Mouse (Mus musculus): ENCODE data around the gene Cct8. TPM values are rescaled to one million over a fixed set of nuclear protein-coding genes. Genes with fewer than 3 reads are reported as not detected.

The Cct8 gene
- polyA plus RNA-seq, 1 experiment from 2014 or later, result 311 TPM

DNA sequence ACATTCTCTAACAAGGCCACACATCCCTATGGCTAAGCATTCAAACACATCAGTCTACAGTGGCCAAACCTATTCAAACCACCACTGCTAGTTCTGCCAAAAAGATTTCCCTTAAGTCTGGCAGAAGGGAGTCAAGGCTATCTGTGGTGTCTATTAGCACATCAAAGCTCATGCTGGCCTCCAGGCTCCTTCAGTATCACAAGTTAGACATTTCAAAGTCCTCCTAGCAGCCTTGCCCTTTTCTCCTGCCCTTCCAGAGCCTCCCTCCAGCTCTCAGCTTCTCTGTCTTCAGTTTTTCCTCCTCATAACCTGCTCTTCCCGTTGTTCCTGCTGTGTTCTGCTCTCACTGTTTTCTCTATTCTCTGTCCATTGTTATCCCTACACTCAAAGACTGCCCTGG lies 51.6 kb downstream of the Cct8 start:
- Histone ChIP-seq H3K9ac (ENCODE audit: low read length) (no peak overlapping the region), H3K4me1 (ENCODE audit: control insufficient read depth in 2 of 2, insufficient read depth in 2 of 2, low read length in 2 of 2) (peaks cover 6 to 11% of the 10 kb centered on the region in 2 experiments), H3K4me3 (ENCODE audit: control insufficient read depth in 1 of 2, insufficient read depth in 1 of 2, low read depth in 1 of 2, low read length in 2 of 2) (no peak overlapping the region), H3K27me3 (ENCODE audit: control insufficient read depth, insufficient read depth, low read length) (no peaks in the 10 kb centered on the region), H3K4me2 (ENCODE audit: low read length) (no peak overlapping the region), H3K9me3 (ENCODE audit: control insufficient read depth, low read length) (no peaks in the 10 kb centered on the region), H3K27ac (replicated peaks in 1 of 2; ENCODE audit: control insufficient read depth in 1 of 2, insufficient read depth in 1 of 2, low read depth in 2 of 2, low read length in 2 of 2) (no peak overlapping the region), H3K36me3 (ENCODE audit: control insufficient read depth, insufficient read depth, low read length) (no peaks in the 10 kb centered on the region)
- no peak for ATAC-seq (ENCODE audit: insufficient number of reproducible peaks, insufficient read depth, low FRiP score, low read depth)
- WGBS, result 39% methylated on average over 1 of the region's 1 CpGs

DNA sequence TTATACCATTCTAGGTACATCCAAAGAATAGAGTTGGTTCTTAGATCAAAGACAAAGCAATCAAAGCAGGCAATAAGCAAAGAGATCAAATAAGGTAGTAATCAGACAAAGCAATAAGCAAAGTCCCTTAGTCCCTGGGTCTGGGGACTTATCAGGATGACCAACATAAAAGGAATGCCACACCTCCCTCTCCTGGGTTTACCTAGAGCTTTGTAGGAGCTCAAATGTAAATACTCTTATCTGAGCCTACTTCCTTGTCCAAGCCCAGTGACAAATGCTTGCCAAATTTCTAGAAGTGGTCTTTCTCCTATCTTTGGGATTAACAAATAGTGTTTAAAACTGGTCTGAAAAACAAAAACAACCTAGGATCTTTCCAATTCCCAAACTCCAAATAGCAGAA lies 52.4 kb downstream of the Cct8 start:
- no peak for ATAC-seq (ENCODE audit: insufficient number of reproducible peaks, insufficient read depth, low FRiP score, low read depth)
- H3K36me3 ChIP-seq (ENCODE audit: control insufficient read depth, insufficient read depth, low read length), result no peaks in the 10 kb centered on the region
- no peaks in the 10 kb centered on the region for H3K27me3 ChIP-seq (ENCODE audit: control insufficient read depth, insufficient read depth, low read length)
- no peak overlapping the region for H3K27ac ChIP-seq (replicated peaks in 1 of 2; ENCODE audit: control insufficient read depth in 1 of 2, insufficient read depth in 1 of 2, low read depth in 2 of 2, low read length in 2 of 2)
- H3K9ac ChIP-seq (ENCODE audit: low read length), result no peak overlapping the region
- peaks cover 6 to 11% of the 10 kb centered on the region in 2 experiments for H3K4me1 ChIP-seq (ENCODE audit: control insufficient read depth in 2 of 2, insufficient read depth in 2 of 2, low read length in 2 of 2)
- no peak overlapping the region for H3K4me2 ChIP-seq (ENCODE audit: low read length)
- no peaks in the 10 kb centered on the region for H3K9me3 ChIP-seq (ENCODE audit: control insufficient read depth, low read length)
- H3K4me3 ChIP-seq (ENCODE audit: control insufficient read depth in 1 of 2, insufficient read depth in 1 of 2, low read depth in 1 of 2, low read length in 2 of 2), result no peak overlapping the region

DNA sequence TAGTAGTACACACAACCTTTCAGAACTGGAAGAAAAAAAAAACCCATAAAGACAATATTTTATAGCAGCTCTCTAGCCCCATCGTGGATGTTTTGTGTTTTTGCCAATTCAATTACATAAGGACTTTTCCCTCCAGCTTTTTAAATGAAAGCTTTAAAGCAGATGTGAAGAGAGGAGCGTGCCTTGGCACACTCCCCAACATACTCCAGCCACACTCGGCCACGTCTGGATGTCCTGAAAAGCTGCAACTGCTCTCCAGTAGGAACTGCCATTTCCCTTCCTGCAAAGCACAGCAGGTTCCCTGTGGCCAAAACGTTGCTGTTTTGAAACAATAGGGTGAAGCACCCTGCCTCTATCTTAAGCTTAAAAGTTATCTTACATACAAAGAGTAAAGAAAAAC lies 53.4 kb downstream of the Cct8 start:
- Histone ChIP-seq H3K4me1 (ENCODE audit: control insufficient read depth in 2 of 2, insufficient read depth in 2 of 2, low read length in 2 of 2) (peaks cover 6 to 11% of the 10 kb centered on the region in 2 experiments), H3K4me3 (ENCODE audit: control insufficient read depth in 1 of 2, insufficient read depth in 1 of 2, low read depth in 1 of 2, low read length in 2 of 2) (no peak overlapping the region), H3K27me3 (ENCODE audit: control insufficient read depth, insufficient read depth, low read length) (no peaks in the 10 kb centered on the region), H3K36me3 (ENCODE audit: control insufficient read depth, insufficient read depth, low read length) (no peaks in the 10 kb centered on the region), H3K4me2 (ENCODE audit: low read length) (no peak overlapping the region), H3K27ac (replicated peaks in 1 of 2; ENCODE audit: control insufficient read depth in 1 of 2, insufficient read depth in 1 of 2, low read depth in 2 of 2, low read length in 2 of 2) (no peak overlapping the region), H3K9me3 (ENCODE audit: control insufficient read depth, low read length) (no peaks in the 10 kb centered on the region), H3K9ac (ENCODE audit: low read length) (no peak overlapping the region)
- ATAC-seq (ENCODE audit: insufficient number of reproducible peaks, insufficient read depth, low FRiP score, low read depth), result no peak
- WGBS, result 47% methylated on average over 5 of the region's 5 CpGs

DNA sequence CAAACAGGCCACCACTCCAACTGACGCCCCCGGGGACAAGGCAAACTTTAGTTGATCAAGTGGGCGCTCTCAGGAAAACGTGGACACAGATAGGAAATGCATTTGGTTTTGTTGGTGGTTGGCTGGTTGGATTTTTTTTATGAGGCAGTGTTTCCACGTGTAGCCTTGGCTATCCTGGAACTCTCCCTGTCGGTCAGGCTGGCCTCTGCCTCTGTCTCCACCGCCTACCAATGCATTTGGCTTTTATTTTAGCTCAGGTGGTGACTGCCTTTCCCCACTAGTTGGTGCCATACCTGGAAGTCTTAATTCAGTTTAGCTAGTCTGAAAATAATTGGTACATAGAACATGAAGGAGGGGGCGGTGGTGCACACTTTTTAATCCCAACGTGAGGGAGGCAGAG lies 54.6 kb downstream of the Cct8 start:
- no peak for ATAC-seq (ENCODE audit: insufficient number of reproducible peaks, insufficient read depth, low FRiP score, low read depth)
- Histone ChIP-seq H3K9ac (ENCODE audit: low read length) (peak overlapping the region; percentile 91), H3K4me2 (ENCODE audit: low read length) (peak overlapping the region; percentile 70), H3K27ac (replicated peaks in 1 of 2; ENCODE audit: control insufficient read depth in 1 of 2, insufficient read depth in 1 of 2, low read depth in 2 of 2, low read length in 2 of 2) (no peak overlapping the region), H3K4me3 (ENCODE audit: control insufficient read depth in 1 of 2, insufficient read depth in 1 of 2, low read depth in 1 of 2, low read length in 2 of 2) (peak overlapping the region; percentile 85 to 88), H3K4me1 (ENCODE audit: control insufficient read depth in 2 of 2, insufficient read depth in 2 of 2, low read length in 2 of 2) (peaks cover 6 to 11% of the 10 kb centered on the region in 2 experiments), H3K9me3 (ENCODE audit: control insufficient read depth, low read length) (no peaks in the 10 kb centered on the region), H3K27me3 (ENCODE audit: control insufficient read depth, insufficient read depth, low read length) (no peaks in the 10 kb centered on the region), H3K36me3 (ENCODE audit: control insufficient read depth, insufficient read depth, low read length) (peaks cover 5% of the 10 kb centered on the region)
- 24% methylated on average over 9 of the region's 9 CpGs for WGBS

DNA sequence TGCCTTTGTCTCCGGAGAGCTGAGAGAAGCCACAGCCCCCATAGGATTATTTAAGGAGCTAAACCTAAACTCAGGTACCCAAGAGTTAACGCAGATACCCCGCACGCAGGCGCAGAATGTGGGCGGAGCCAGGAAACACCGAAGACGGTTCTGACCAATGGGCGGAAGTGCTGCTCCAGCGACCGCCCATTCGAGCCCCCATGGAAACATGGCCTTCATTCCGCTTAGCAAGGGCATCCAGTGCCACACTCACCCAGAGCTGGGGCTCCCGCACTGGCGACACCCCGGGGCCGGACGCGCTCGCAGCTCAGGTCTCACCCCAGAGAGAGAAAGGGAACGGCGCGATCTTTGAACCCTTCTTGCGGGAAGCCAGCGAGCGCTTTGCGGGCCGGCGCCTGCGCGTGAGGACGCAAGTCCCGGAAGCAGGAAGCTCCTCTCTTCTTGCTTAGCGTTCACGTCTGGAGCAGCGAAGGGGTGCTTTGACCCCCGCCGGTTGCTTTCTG lies 55.4 kb downstream of the Cct8 start, which contains the start of gene Rwdd2b:
Gene Rwdd2b, minus strand, starts transcription at position 390 of the 503 bp plus-strand sequence.
- ATAC-seq (ENCODE audit: insufficient number of reproducible peaks, insufficient read depth, low FRiP score, low read depth), result peak; percentile 93
- no peaks in the 10 kb centered on the region for H3K9me3 ChIP-seq (ENCODE audit: control insufficient read depth, low read length)
- H3K4me3 ChIP-seq (ENCODE audit: control insufficient read depth in 1 of 2, insufficient read depth in 1 of 2, low read depth in 1 of 2, low read length in 2 of 2), result peak within 1 kb of the TSS; percentile 85 to 88
- H3K36me3 ChIP-seq (ENCODE audit: control insufficient read depth, insufficient read depth, low read length), result peaks cover 7% of the 10 kb centered on the region
- peak within 1 kb of the TSS; percentile 70 for H3K4me2 ChIP-seq (ENCODE audit: low read length)
- peak within 1 kb of the TSS; percentile 91 for H3K9ac ChIP-seq (ENCODE audit: low read length)
- WGBS, result under 1% methylated on average over 38 of the region's 38 CpGs
- peaks cover 6 to 11% of the 10 kb centered on the region in 2 experiments for H3K4me1 ChIP-seq (ENCODE audit: control insufficient read depth in 2 of 2, insufficient read depth in 2 of 2, low read length in 2 of 2)
- no peaks in the 10 kb centered on the region for H3K27me3 ChIP-seq (ENCODE audit: control insufficient read depth, insufficient read depth, low read length)
- peak within 1 kb of the TSS; percentile 89 to 92 for H3K27ac ChIP-seq (replicated peaks in 1 of 2; ENCODE audit: control insufficient read depth in 1 of 2, insufficient read depth in 1 of 2, low read depth in 2 of 2, low read length in 2 of 2)

DNA sequence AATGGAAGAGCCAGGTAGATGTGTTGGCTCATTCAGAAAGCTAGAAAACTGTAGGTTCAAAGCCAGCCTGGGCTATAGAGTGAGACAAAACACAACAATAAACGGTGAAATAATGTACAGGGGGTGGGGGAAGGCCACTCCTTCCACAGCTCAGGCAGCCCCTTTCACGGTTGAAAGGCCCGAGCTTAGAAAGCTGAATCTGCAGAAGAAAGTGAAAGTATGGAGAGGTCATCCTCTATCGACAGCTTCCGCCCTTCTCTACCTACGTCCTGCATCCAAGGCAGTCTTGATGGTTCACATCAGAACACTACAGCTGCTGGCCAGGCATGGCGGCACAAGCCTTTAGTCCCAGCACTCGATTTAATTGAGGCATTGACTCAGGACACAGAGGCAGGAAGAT lies 57.0 kb downstream of the Cct8 start:
- H3K36me3 ChIP-seq (ENCODE audit: control insufficient read depth, insufficient read depth, low read length), result peaks cover 13% of the 10 kb centered on the region
- H3K4me1 ChIP-seq (ENCODE audit: control insufficient read depth in 2 of 2, insufficient read depth in 2 of 2, low read length in 2 of 2), result peaks cover 6 to 11% of the 10 kb centered on the region in 2 experiments
- H3K9me3 ChIP-seq (ENCODE audit: control insufficient read depth, low read length), result no peaks in the 10 kb centered on the region
- H3K27ac ChIP-seq (replicated peaks in 1 of 2; ENCODE audit: control insufficient read depth in 1 of 2, insufficient read depth in 1 of 2, low read depth in 2 of 2, low read length in 2 of 2), result no peak overlapping the region
- no peak overlapping the region for H3K4me2 ChIP-seq (ENCODE audit: low read length)
- no peak overlapping the region for H3K9ac ChIP-seq (ENCODE audit: low read length)
- H3K4me3 ChIP-seq (ENCODE audit: control insufficient read depth in 1 of 2, insufficient read depth in 1 of 2, low read depth in 1 of 2, low read length in 2 of 2), result no peak overlapping the region
- no peak for ATAC-seq (ENCODE audit: insufficient number of reproducible peaks, insufficient read depth, low FRiP score, low read depth)
- H3K27me3 ChIP-seq (ENCODE audit: control insufficient read depth, insufficient read depth, low read length), result no peaks in the 10 kb centered on the region
- WGBS, result 91% methylated on average over 8 of the region's 8 CpGs

DNA sequence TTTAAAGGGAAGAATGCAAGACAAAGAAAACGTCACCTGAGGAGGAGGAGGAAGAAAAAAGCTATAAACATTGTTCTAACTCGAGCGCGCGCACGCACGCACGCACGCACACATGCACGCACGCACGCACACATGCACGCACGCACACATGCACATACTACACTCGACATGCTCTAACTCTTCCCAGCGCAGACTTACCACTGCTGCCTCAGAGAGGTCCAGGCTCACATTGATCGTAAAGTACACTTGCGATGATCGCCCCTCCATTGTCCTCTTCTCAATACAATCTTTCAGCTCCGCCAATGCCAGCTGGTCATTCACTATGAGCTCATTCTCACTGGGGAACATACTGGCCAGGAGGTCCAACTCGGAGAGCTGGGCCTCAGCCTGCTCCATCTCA lies 58.6 kb downstream of the Cct8 start:
- WGBS, result 91% methylated on average over 21 of the region's 21 CpGs
- Histone ChIP-seq H3K36me3 (ENCODE audit: control insufficient read depth, insufficient read depth, low read length) (peaks cover 13% of the 10 kb centered on the region), H3K27ac (replicated peaks in 1 of 2; ENCODE audit: control insufficient read depth in 1 of 2, insufficient read depth in 1 of 2, low read depth in 2 of 2, low read length in 2 of 2) (no peak overlapping the region), H3K4me1 (ENCODE audit: control insufficient read depth in 2 of 2, insufficient read depth in 2 of 2, low read length in 2 of 2) (peaks cover 6 to 11% of the 10 kb centered on the region in 2 experiments), H3K4me3 (ENCODE audit: control insufficient read depth in 1 of 2, insufficient read depth in 1 of 2, low read depth in 1 of 2, low read length in 2 of 2) (no peak overlapping the region), H3K27me3 (ENCODE audit: control insufficient read depth, insufficient read depth, low read length) (no peaks in the 10 kb centered on the region), H3K9ac (ENCODE audit: low read length) (no peak overlapping the region), H3K9me3 (ENCODE audit: control insufficient read depth, low read length) (no peaks in the 10 kb centered on the region), H3K4me2 (ENCODE audit: low read length) (no peak overlapping the region)
- ATAC-seq (ENCODE audit: insufficient number of reproducible peaks, insufficient read depth, low FRiP score, low read depth), result no peak
